Mouse (Mus musculus): ENCODE measurements around the gene Pphln1. TPM values are rescaled to one million over a fixed set of nuclear protein-coding genes. Genes with fewer than 3 reads are reported as not detected.

The Pphln1 gene
- total RNA-seq, 1 experiment, result 34.9 TPM

GRCm38 (mm10) chr15:93404849-93405248, 6.7 kb downstream of the Pphln1 start:
- H3K9me3 ChIP-seq (ENCODE audit: control insufficient read depth, insufficient read depth, low read depth, low read length), result no peaks in the 10 kb centered on the region
- no peak overlapping the region for H3K4me3 ChIP-seq (ENCODE audit: insufficient read depth in 1 of 2, low read depth in 1 of 2, low read length in 2 of 2, poor library complexity in 1 of 2, severe bottlenecking in 1 of 2)
- H3K4me1 ChIP-seq (ENCODE audit: control insufficient read depth in 2 of 2, insufficient read depth in 2 of 2, low read length in 2 of 2, poor library complexity in 1 of 2), result no peaks in the 10 kb centered on the region
- in situ Hi-C loops (cut with MboI; ENCODE audit: low sequenced_read_pairs in 2 of 2, unreplicated experiment in 2 of 2), result no loop called here
- no peak overlapping the region for H3K27ac ChIP-seq (ENCODE audit: insufficient read depth, low read depth, low read length, poor library complexity, severe bottlenecking)
- no peak for DNase-seq (ENCODE audit: low read depth, low spot score)
- 0 out of 2 replicates have a peak, but pooled peaks cover 3% of the 10 kb centered on the region for H3K36me3 ChIP-seq (ENCODE audit: control insufficient read depth, insufficient read depth, low read length, poor library complexity, severe bottlenecking)
- H3K9ac ChIP-seq (ENCODE audit: insufficient read depth, low read depth, low read length, poor library complexity, severe bottlenecking), result no peak overlapping the region
- TF ChIP-seq CHD2 (IDR thresholded peaks at IDR 0.05; ENCODE audit: low read depth, low read length) (no peak), ZC3H11A (IDR thresholded peaks at IDR 0.05; ENCODE audit: borderline replicate concordance, low read depth, low read length) (no peak), HCFC1 (IDR thresholded peaks at IDR 0.05; ENCODE audit: borderline replicate concordance, insufficient read depth, low read length) (no peak), ZNF384 (IDR thresholded peaks at IDR 0.05; ENCODE audit: low read depth, low read length) (no peak), MAFK (IDR thresholded peaks at IDR 0.05; ENCODE audit: insufficient read depth, low read depth, low read length) (no peak)

GRCm38 (mm10) chr15:93405446-93405986, 7.4 kb downstream of the Pphln1 start:
- Histone ChIP-seq H3K9ac (ENCODE audit: insufficient read depth, low read depth, low read length, poor library complexity, severe bottlenecking) (no peak overlapping the region), H3K36me3 (ENCODE audit: control insufficient read depth, insufficient read depth, low read length, poor library complexity, severe bottlenecking) (0 out of 2 replicates have a peak, but pooled peaks cover 3% of the 10 kb centered on the region), H3K4me1 (ENCODE audit: control insufficient read depth in 2 of 2, insufficient read depth in 2 of 2, low read length in 2 of 2, poor library complexity in 1 of 2) (no peaks in the 10 kb centered on the region), H3K9me3 (ENCODE audit: control insufficient read depth, insufficient read depth, low read depth, low read length) (no peaks in the 10 kb centered on the region), H3K27ac (ENCODE audit: insufficient read depth, low read depth, low read length, poor library complexity, severe bottlenecking) (no peak overlapping the region), H3K4me3 (ENCODE audit: insufficient read depth in 1 of 2, low read depth in 1 of 2, low read length in 2 of 2, poor library complexity in 1 of 2, severe bottlenecking in 1 of 2) (no peak overlapping the region)
- in situ Hi-C loops (cut with MboI; ENCODE audit: low sequenced_read_pairs in 2 of 2, unreplicated experiment in 2 of 2), result no loop called here
- no peak for DNase-seq (ENCODE audit: low read depth, low spot score)
- TF ChIP-seq CHD2 (IDR thresholded peaks at IDR 0.05; ENCODE audit: low read depth, low read length) (no peak), ZC3H11A (IDR thresholded peaks at IDR 0.05; ENCODE audit: borderline replicate concordance, low read depth, low read length) (no peak), ZNF384 (IDR thresholded peaks at IDR 0.05; ENCODE audit: low read depth, low read length) (no peak), MAFK (IDR thresholded peaks at IDR 0.05; ENCODE audit: insufficient read depth, low read depth, low read length) (no peak), HCFC1 (IDR thresholded peaks at IDR 0.05; ENCODE audit: borderline replicate concordance, insufficient read depth, low read length) (no peak)

- Histone ChIP-seq H3K4me1 (ENCODE audit: control insufficient read depth in 2 of 2, insufficient read depth in 2 of 2, low read length in 2 of 2, poor library complexity in 1 of 2) (no peaks in the 10 kb centered on the region), H3K36me3 (ENCODE audit: control insufficient read depth, insufficient read depth, low read length, poor library complexity, severe bottlenecking) (peaks cover 6% of the 10 kb centered on the region; the same call in 1 of the 2 replicates), H3K9ac (ENCODE audit: insufficient read depth, low read depth, low read length, poor library complexity, severe bottlenecking) (no peak overlapping the region), H3K27ac (ENCODE audit: insufficient read depth, low read depth, low read length, poor library complexity, severe bottlenecking) (no peak overlapping the region), H3K9me3 (ENCODE audit: control insufficient read depth, insufficient read depth, low read depth, low read length) (no peaks in the 10 kb centered on the region), H3K4me3 (ENCODE audit: insufficient read depth in 1 of 2, low read depth in 1 of 2, low read length in 2 of 2, poor library complexity in 1 of 2, severe bottlenecking in 1 of 2) (no peak overlapping the region)
- in situ Hi-C loops (cut with MboI; ENCODE audit: low sequenced_read_pairs in 2 of 2, unreplicated experiment in 2 of 2), result no loop called here
- no peak for DNase-seq (ENCODE audit: low read depth, low spot score)
- TF ChIP-seq MAFK (IDR thresholded peaks at IDR 0.05; ENCODE audit: insufficient read depth, low read depth, low read length) (no peak), CHD2 (IDR thresholded peaks at IDR 0.05; ENCODE audit: low read depth, low read length) (no peak), ZC3H11A (IDR thresholded peaks at IDR 0.05; ENCODE audit: borderline replicate concordance, low read depth, low read length) (no peak), ZNF384 (IDR thresholded peaks at IDR 0.05; ENCODE audit: low read depth, low read length) (no peak), HCFC1 (IDR thresholded peaks at IDR 0.05; ENCODE audit: borderline replicate concordance, insufficient read depth, low read length) (no peak)
These were observed 8.3 kb downstream of the Pphln1 start for GRCm38 (mm10) chr15:93406492-93406891.

GRCm38 (mm10) chr15:93412445-93412844, 14.3 kb downstream of the Pphln1 start:
- Histone ChIP-seq H3K9ac (ENCODE audit: insufficient read depth, low read depth, low read length, poor library complexity, severe bottlenecking) (no peak overlapping the region), H3K4me1 (ENCODE audit: control insufficient read depth in 2 of 2, insufficient read depth in 2 of 2, low read length in 2 of 2, poor library complexity in 1 of 2) (no peaks in the 10 kb centered on the region), H3K9me3 (ENCODE audit: control insufficient read depth, insufficient read depth, low read depth, low read length) (no peaks in the 10 kb centered on the region), H3K4me3 (ENCODE audit: insufficient read depth in 1 of 2, low read depth in 1 of 2, low read length in 2 of 2, poor library complexity in 1 of 2, severe bottlenecking in 1 of 2) (no peak overlapping the region), H3K27ac (ENCODE audit: insufficient read depth, low read depth, low read length, poor library complexity, severe bottlenecking) (no peak overlapping the region), H3K36me3 (ENCODE audit: control insufficient read depth, insufficient read depth, low read length, poor library complexity, severe bottlenecking) (peaks cover 5% of the 10 kb centered on the region)
- in situ Hi-C loops (cut with MboI; ENCODE audit: low sequenced_read_pairs in 2 of 2, unreplicated experiment in 2 of 2), result no loop called here
- TF ChIP-seq CHD2 (IDR thresholded peaks at IDR 0.05; ENCODE audit: low read depth, low read length), result no peak
- no peak for TF ChIP-seq ZNF384 (IDR thresholded peaks at IDR 0.05; ENCODE audit: low read depth, low read length)
- DNase-seq (ENCODE audit: low read depth, low spot score), result no peak

- Histone ChIP-seq H3K9ac (ENCODE audit: insufficient read depth, low read depth, low read length, poor library complexity, severe bottlenecking) (no peak overlapping the region), H3K4me1 (ENCODE audit: control insufficient read depth in 2 of 2, insufficient read depth in 2 of 2, low read length in 2 of 2, poor library complexity in 1 of 2) (no peaks in the 10 kb centered on the region), H3K36me3 (ENCODE audit: control insufficient read depth, insufficient read depth, low read length, poor library complexity, severe bottlenecking) (peaks cover 5% of the 10 kb centered on the region), H3K4me3 (ENCODE audit: insufficient read depth in 1 of 2, low read depth in 1 of 2, low read length in 2 of 2, poor library complexity in 1 of 2, severe bottlenecking in 1 of 2) (no peak overlapping the region), H3K9me3 (ENCODE audit: control insufficient read depth, insufficient read depth, low read depth, low read length) (no peaks in the 10 kb centered on the region), H3K27ac (ENCODE audit: insufficient read depth, low read depth, low read length, poor library complexity, severe bottlenecking) (no peak overlapping the region)
- no peak for DNase-seq (ENCODE audit: low read depth, low spot score)
- in situ Hi-C loops (cut with MboI; ENCODE audit: low sequenced_read_pairs in 2 of 2, unreplicated experiment in 2 of 2), result no loop called here
- TF ChIP-seq CHD2 (IDR thresholded peaks at IDR 0.05; ENCODE audit: low read depth, low read length), result no peak
- no peak for TF ChIP-seq MAFK (IDR thresholded peaks at IDR 0.05; ENCODE audit: insufficient read depth, low read depth, low read length)
- TF ChIP-seq HCFC1 (IDR thresholded peaks at IDR 0.05; ENCODE audit: borderline replicate concordance, insufficient read depth, low read length), result no peak
- no peak for TF ChIP-seq ZC3H11A (IDR thresholded peaks at IDR 0.05; ENCODE audit: borderline replicate concordance, low read depth, low read length)
These were observed 16.3 kb downstream of the Pphln1 start for GRCm38 (mm10) chr15:93414456-93414855.
